Mouse (Mus musculus): ENCODE results near the gene Lpcat3.

Gene Lpcat3

GRCm38 (mm10) chr6:124694166-124694955 is 31.5 kb downstream of the Lpcat3 start:
- Histone ChIP-seq H3K9me3 (ENCODE audit: low read length) (no peaks in the 10 kb centered on the region), H3K4me3 (replicated peaks; ENCODE audit: low read length) (no peak overlapping the region), H3K4me1 (replicated peaks; ENCODE audit: low read depth, low read length) (peaks cover 35% of the 10 kb centered on the region), H3K36me3 (ENCODE audit: insufficient read depth, low read length) (peaks cover 38% of the 10 kb centered on the region), H3K27me3 (ENCODE audit: insufficient read depth, low read length) (no peaks in the 10 kb centered on the region)
- TF ChIP-seq NANOG (IDR thresholded peaks at IDR 0.05; ENCODE audit: borderline replicate concordance, low read length) (no peak), POU5F1 (IDR thresholded peaks at IDR 0.05; ENCODE audit: borderline replicate concordance, low read length) (no peak), CTCF (conservative IDR thresholded peaks at IDR 0.05; ENCODE audit: low read length) (no peak)

GRCm38 (mm10) chr6:124696441-124697150 is 33.8 kb downstream of the Lpcat3 start:
- H3K4me3 ChIP-seq (replicated peaks; ENCODE audit: low read length) = no peak overlapping the region
- no peaks in the 10 kb centered on the region for H3K9me3 ChIP-seq (ENCODE audit: low read length)
- H3K36me3 ChIP-seq (ENCODE audit: insufficient read depth, low read length) = peaks cover 60% of the 10 kb centered on the region
- H3K4me1 ChIP-seq (replicated peaks; ENCODE audit: low read depth, low read length) = peaks cover 54% of the 10 kb centered on the region
- TF ChIP-seq NANOG (IDR thresholded peaks at IDR 0.05; ENCODE audit: borderline replicate concordance, low read length) = no peak
- no peak for TF ChIP-seq POU5F1 (IDR thresholded peaks at IDR 0.05; ENCODE audit: borderline replicate concordance, low read length)
- TF ChIP-seq CTCF (conservative IDR thresholded peaks at IDR 0.05; ENCODE audit: low read length) = no peak
- H3K27me3 ChIP-seq (ENCODE audit: insufficient read depth, low read length) = no peaks in the 10 kb centered on the region

GRCm38 (mm10) chr6:124698751-124699150 is 35.9 kb downstream of the Lpcat3 start:
- peaks cover 82% of the 10 kb centered on the region for H3K36me3 ChIP-seq (ENCODE audit: insufficient read depth, low read length)
- H3K4me3 ChIP-seq (replicated peaks; ENCODE audit: low read length) = no peak overlapping the region
- no peak for TF ChIP-seq POU5F1 (IDR thresholded peaks at IDR 0.05; ENCODE audit: borderline replicate concordance, low read length)
- no peaks in the 10 kb centered on the region for H3K27me3 ChIP-seq (ENCODE audit: insufficient read depth, low read length)
- peaks cover 64% of the 10 kb centered on the region for H3K4me1 ChIP-seq (replicated peaks; ENCODE audit: low read depth, low read length)
- H3K9me3 ChIP-seq (ENCODE audit: low read length) = no peaks in the 10 kb centered on the region

GRCm38 (mm10) chr6:124699366-124699765 is 36.5 kb downstream of the Lpcat3 start:
- peaks cover 85% of the 10 kb centered on the region for H3K36me3 ChIP-seq (ENCODE audit: insufficient read depth, low read length)
- no peaks in the 10 kb centered on the region for H3K27me3 ChIP-seq (ENCODE audit: insufficient read depth, low read length)
- no peaks in the 10 kb centered on the region for H3K9me3 ChIP-seq (ENCODE audit: low read length)
- TF ChIP-seq NANOG (IDR thresholded peaks at IDR 0.05; ENCODE audit: borderline replicate concordance, low read length) = no peak
- no peak for TF ChIP-seq CTCF (conservative IDR thresholded peaks at IDR 0.05; ENCODE audit: low read length)
- TF ChIP-seq POU5F1 (IDR thresholded peaks at IDR 0.05; ENCODE audit: borderline replicate concordance, low read length) = no peak
- H3K4me1 ChIP-seq (replicated peaks; ENCODE audit: low read depth, low read length) = peaks cover 63% of the 10 kb centered on the region
- H3K4me3 ChIP-seq (replicated peaks; ENCODE audit: low read length) = no peak overlapping the region

GRCm38 (mm10) chr6:124699962-124700610 is 37.3 kb downstream of the Lpcat3 start:
- no peak overlapping the region for H3K4me3 ChIP-seq (replicated peaks; ENCODE audit: low read length)
- TF ChIP-seq NANOG (IDR thresholded peaks at IDR 0.05; ENCODE audit: borderline replicate concordance, low read length) (no peak), CTCF (conservative IDR thresholded peaks at IDR 0.05; ENCODE audit: low read length) (no peak), POU5F1 (IDR thresholded peaks at IDR 0.05; ENCODE audit: borderline replicate concordance, low read length) (no peak)
- no peaks in the 10 kb centered on the region for H3K9me3 ChIP-seq (ENCODE audit: low read length)
- H3K27me3 ChIP-seq (ENCODE audit: insufficient read depth, low read length) = no peaks in the 10 kb centered on the region
- peaks cover 87% of the 10 kb centered on the region for H3K36me3 ChIP-seq (ENCODE audit: insufficient read depth, low read length)
- H3K4me1 ChIP-seq (replicated peaks; ENCODE audit: low read depth, low read length) = peaks cover 65% of the 10 kb centered on the region

- Histone ChIP-seq H3K36me3 (ENCODE audit: insufficient read depth, low read length) (peaks cover 92% of the 10 kb centered on the region), H3K9me3 (ENCODE audit: low read length) (no peaks in the 10 kb centered on the region), H3K27me3 (ENCODE audit: insufficient read depth, low read length) (no peaks in the 10 kb centered on the region), H3K4me1 (replicated peaks; ENCODE audit: low read depth, low read length) (peaks cover 76% of the 10 kb centered on the region), H3K4me3 (replicated peaks; ENCODE audit: low read length) (no peak overlapping the region)
- TF ChIP-seq NANOG (IDR thresholded peaks at IDR 0.05; ENCODE audit: borderline replicate concordance, low read length) = no peak
- TF ChIP-seq CTCF (conservative IDR thresholded peaks at IDR 0.05; ENCODE audit: low read length) = no peak
- no peak for TF ChIP-seq POU5F1 (IDR thresholded peaks at IDR 0.05; ENCODE audit: borderline replicate concordance, low read length)
Measured at GRCm38 (mm10) chr6:124701338-124701737, 38.5 kb downstream of the Lpcat3 start.

- H3K4me1 ChIP-seq (replicated peaks; ENCODE audit: low read depth, low read length) = peaks cover 85% of the 10 kb centered on the region
- H3K9me3 ChIP-seq (ENCODE audit: low read length) = no peaks in the 10 kb centered on the region
- H3K36me3 ChIP-seq (ENCODE audit: insufficient read depth, low read length) = peaks cover 100% of the 10 kb centered on the region
- no peaks in the 10 kb centered on the region for H3K27me3 ChIP-seq (ENCODE audit: insufficient read depth, low read length)
- 0 out of 2 replicates have a peak overlapping the region, but pooled peaks have one; percentile 2 for H3K4me3 ChIP-seq (replicated peaks; ENCODE audit: low read length)
- no peak for TF ChIP-seq NANOG (IDR thresholded peaks at IDR 0.05; ENCODE audit: borderline replicate concordance, low read length)
- TF ChIP-seq CTCF (conservative IDR thresholded peaks at IDR 0.05; ENCODE audit: low read length) = no peak
- no peak for TF ChIP-seq POU5F1 (IDR thresholded peaks at IDR 0.05; ENCODE audit: borderline replicate concordance, low read length)
Measured at GRCm38 (mm10) chr6:124702102-124702783, 39.4 kb downstream of the Lpcat3 start.

GRCm38 (mm10) chr6:124702784-124703103 is 39.9 kb downstream of the Lpcat3 start:
- Histone ChIP-seq H3K9me3 (ENCODE audit: low read length) (no peaks in the 10 kb centered on the region), H3K4me1 (replicated peaks; ENCODE audit: low read depth, low read length) (peaks cover 90% of the 10 kb centered on the region), H3K4me3 (replicated peaks; ENCODE audit: low read length) (no peak overlapping the region), H3K36me3 (ENCODE audit: insufficient read depth, low read length) (peaks cover 100% of the 10 kb centered on the region), H3K27me3 (ENCODE audit: insufficient read depth, low read length) (no peaks in the 10 kb centered on the region)
- no peak for TF ChIP-seq NANOG (IDR thresholded peaks at IDR 0.05; ENCODE audit: borderline replicate concordance, low read length)
- peak; percentile 90 for TF ChIP-seq CTCF (conservative IDR thresholded peaks at IDR 0.05; ENCODE audit: low read length)

All from E14TG2a.4 (cell line).